Mouse (Mus musculus): ENCODE measurements around the gene Lat2. TPM values are rescaled to one million over a fixed set of nuclear protein-coding genes. Genes with fewer than 3 reads are reported as not detected.
"Not testable (repeated sequence)": the region's sequence is repeated elsewhere in the genome, so short reads cannot be mapped to it uniquely, and the experiment has no call there.

The Lat2 gene
- polyA plus RNA-seq (2012; fragmentation: generic; extraction: Trizol), result 0.61 TPM
- long read RNA-seq, experiment 1, partial matches to known transcripts, result 0 of 2 reads
- long read RNA-seq, experiment 1, other reads (novel, unspliced or antisense), result 2 of 2 reads
- long read RNA-seq, experiment 2, partial matches to known transcripts, result 0 of 1 reads
- long read RNA-seq, experiment 2, other reads (novel, unspliced or antisense), result 0 of 1 reads

GRCm38 (mm10) chr5:134614802-134615201 is at the start of gene Lat2:
Gene Lat2 (minus strand): TSS chr5:134615025.
- Histone ChIP-seq H3ac (ENCODE audit: control insufficient read depth, insufficient read length, low read depth) (no peak within 1 kb of the TSS), H3K4me3 (ENCODE audit: insufficient read depth, poor library complexity, severe bottlenecking) (no peak within 1 kb of the TSS), H3K36me3 (ENCODE audit: control insufficient read depth, insufficient read depth) (peaks cover 13% of the 10 kb centered on the region), H3K79me3 (ENCODE audit: low read depth) (no peaks in the 10 kb centered on the region), H3K79me2 (ENCODE audit: control insufficient read depth, insufficient read depth) (no peaks in the 10 kb centered on the region), H3K27me3 (ENCODE audit: control insufficient read depth, insufficient read depth, insufficient read length) (no peaks in the 10 kb centered on the region)
- TF ChIP-seq MYOD1 (IDR thresholded peaks at IDR 0.05; ENCODE audit: control insufficient read depth, insufficient read length, low read depth), result peak; percentile 38
- TF ChIP-seq FOSL1 (IDR thresholded peaks at IDR 0.05; ENCODE audit: insufficient read depth, low read length, poor library complexity, severe bottlenecking), result no peak

- no peaks in the 10 kb centered on the region for H3K79me3 ChIP-seq (ENCODE audit: low read depth)
Measured at GRCm38 (mm10) chr5:134656708-134657107, 41.9 kb upstream of the Lat2 start.

GRCm38 (mm10) chr5:134652015-134652414 is 37.2 kb upstream of the Lat2 start:
- Histone ChIP-seq H3K36me3 (ENCODE audit: control insufficient read depth, insufficient read depth) (no peaks in the 10 kb centered on the region), H3K4me3 (ENCODE audit: insufficient read depth, poor library complexity, severe bottlenecking) (no peak overlapping the region), H3K79me3 (ENCODE audit: low read depth) (no peaks in the 10 kb centered on the region), H3ac (ENCODE audit: control insufficient read depth, insufficient read length, low read depth) (no peak overlapping the region), H3K27me3 (ENCODE audit: control insufficient read depth, insufficient read depth, insufficient read length) (no peaks in the 10 kb centered on the region), H3K79me2 (ENCODE audit: control insufficient read depth, insufficient read depth) (no peaks in the 10 kb centered on the region)
- TF ChIP-seq USF1 (IDR thresholded peaks at IDR 0.05; ENCODE audit: low read depth) (no peak), FOSL1 (IDR thresholded peaks at IDR 0.05; ENCODE audit: insufficient read depth, low read length, poor library complexity, severe bottlenecking) (no peak)

More at GRCm38 (mm10) chr5:134656708-134657107, 41.9 kb upstream of the Lat2 start:
- peaks cover 5% of the 10 kb centered on the region for H3K36me3 ChIP-seq (ENCODE audit: control insufficient read depth, insufficient read depth)
- H3K79me2 ChIP-seq (ENCODE audit: control insufficient read depth, insufficient read depth), result no peaks in the 10 kb centered on the region
- TF ChIP-seq USF1 (IDR thresholded peaks at IDR 0.05; ENCODE audit: low read depth) (no peak), CTCF (IDR thresholded peaks at IDR 0.05; ENCODE audit: control insufficient read depth, insufficient read depth, insufficient read length) (no peak), MYOG (IDR thresholded peaks at IDR 0.05; ENCODE audit: control insufficient read depth, extremely low read depth, insufficient read length) (no peak), CEBPB (IDR thresholded peaks at IDR 0.05; ENCODE audit: low read depth) (no peak), MAX (IDR thresholded peaks at IDR 0.05) (no peak), MYOD1 (IDR thresholded peaks at IDR 0.05; ENCODE audit: control insufficient read depth, insufficient read length, low read depth) (no peak), FOSL1 (IDR thresholded peaks at IDR 0.05; ENCODE audit: insufficient read depth, low read length, poor library complexity, severe bottlenecking) (no peak)
- H3K27me3 ChIP-seq (ENCODE audit: control insufficient read depth, insufficient read depth, insufficient read length), result no peaks in the 10 kb centered on the region
- no peak overlapping the region for H3ac ChIP-seq (ENCODE audit: control insufficient read depth, insufficient read length, low read depth)
- no peak overlapping the region for H3K4me3 ChIP-seq (ENCODE audit: insufficient read depth, poor library complexity, severe bottlenecking)

DNA sequence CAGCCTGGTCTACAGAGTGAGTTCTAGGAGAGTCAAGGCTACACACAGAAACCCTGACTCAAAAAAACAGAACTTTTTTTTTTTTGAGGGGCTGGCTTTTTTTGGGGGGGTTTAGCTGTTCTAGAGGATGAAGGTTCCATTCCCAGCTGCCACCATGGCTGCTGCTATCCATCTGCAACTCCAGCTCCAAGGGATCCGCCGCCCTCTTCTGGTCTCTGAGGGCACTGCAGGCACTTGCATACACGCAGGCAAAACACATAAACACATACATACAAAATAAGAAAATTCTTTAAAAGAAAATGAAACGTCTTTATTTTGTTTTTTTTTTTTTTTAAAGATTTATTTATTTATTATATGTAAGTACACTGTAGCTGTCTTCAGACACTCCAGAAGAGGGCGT is 36.1 kb upstream of the Lat2 start:
- Histone ChIP-seq H3K4me3 (ENCODE audit: insufficient read depth, poor library complexity, severe bottlenecking) (no peak overlapping the region), H3K36me3 (ENCODE audit: control insufficient read depth, insufficient read depth) (no peaks in the 10 kb centered on the region), H3K79me3 (ENCODE audit: low read depth) (no peaks in the 10 kb centered on the region), H3ac (ENCODE audit: control insufficient read depth, insufficient read length, low read depth) (no peak overlapping the region), H3K79me2 (ENCODE audit: control insufficient read depth, insufficient read depth) (no peaks in the 10 kb centered on the region), H3K27me3 (ENCODE audit: control insufficient read depth, insufficient read depth, insufficient read length) (no peaks in the 10 kb centered on the region)
- TF ChIP-seq MYOD1 (IDR thresholded peaks at IDR 0.05; ENCODE audit: control insufficient read depth, insufficient read length, low read depth) (no peak), MYOG (IDR thresholded peaks at IDR 0.05; ENCODE audit: control insufficient read depth, extremely low read depth, insufficient read length) (no peak), MAX (IDR thresholded peaks at IDR 0.05) (no peak), CTCF (IDR thresholded peaks at IDR 0.05; ENCODE audit: control insufficient read depth, insufficient read depth, insufficient read length) (peak; percentile 64)

- not testable (repeated sequence) for H3K79me2 ChIP-seq (ENCODE audit: control insufficient read depth, insufficient read depth); H3K27me3 ChIP-seq (ENCODE audit: control insufficient read depth, insufficient read depth, insufficient read length); H3K4me3 ChIP-seq (ENCODE audit: insufficient read depth, poor library complexity, severe bottlenecking); H3K36me3 ChIP-seq (ENCODE audit: control insufficient read depth, insufficient read depth); H3K79me3 ChIP-seq (ENCODE audit: low read depth); H3ac ChIP-seq (ENCODE audit: control insufficient read depth, insufficient read length, low read depth)
Measured at GRCm38 (mm10) chr5:134648976-134649375, 34.2 kb upstream of the Lat2 start.

DNA sequence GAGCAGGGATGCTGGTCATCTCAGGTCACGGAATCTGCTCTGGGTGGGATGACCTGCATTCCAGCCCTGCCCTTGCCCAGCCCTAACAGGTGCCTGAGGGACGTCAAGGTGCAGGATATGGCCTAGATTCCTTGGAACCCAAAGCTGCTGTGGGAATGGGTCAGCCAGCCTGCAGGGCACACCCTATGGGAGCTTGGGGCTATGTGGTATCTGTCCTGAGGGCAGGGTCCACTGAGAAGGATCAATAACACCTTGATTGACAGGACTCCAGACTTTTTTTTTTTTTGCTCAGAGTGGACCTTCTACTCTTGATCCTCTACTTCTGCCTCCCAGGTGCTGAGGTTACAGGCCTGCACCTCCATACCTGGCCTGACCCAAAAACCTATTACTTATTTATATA is 32.6 kb upstream of the Lat2 start:
- Histone ChIP-seq H3ac (ENCODE audit: control insufficient read depth, insufficient read length, low read depth) (no peak overlapping the region), H3K79me3 (ENCODE audit: low read depth) (no peaks in the 10 kb centered on the region), H3K4me3 (ENCODE audit: insufficient read depth, poor library complexity, severe bottlenecking) (no peak overlapping the region), H3K36me3 (ENCODE audit: control insufficient read depth, insufficient read depth) (no peaks in the 10 kb centered on the region), H3K79me2 (ENCODE audit: control insufficient read depth, insufficient read depth) (no peaks in the 10 kb centered on the region), H3K27me3 (ENCODE audit: control insufficient read depth, insufficient read depth, insufficient read length) (no peaks in the 10 kb centered on the region)
- no peak for TF ChIP-seq CTCF (IDR thresholded peaks at IDR 0.05; ENCODE audit: control insufficient read depth, insufficient read depth, insufficient read length)
- no peak for TF ChIP-seq MYOG (IDR thresholded peaks at IDR 0.05; ENCODE audit: control insufficient read depth, extremely low read depth, insufficient read length)
- no peak for TF ChIP-seq FOSL1 (IDR thresholded peaks at IDR 0.05; ENCODE audit: insufficient read depth, low read length, poor library complexity, severe bottlenecking)
- no peak for TF ChIP-seq CEBPB (IDR thresholded peaks at IDR 0.05; ENCODE audit: low read depth)
- no peak for TF ChIP-seq USF1 (IDR thresholded peaks at IDR 0.05; ENCODE audit: low read depth)
- no peak for TF ChIP-seq MYOD1 (IDR thresholded peaks at IDR 0.05; ENCODE audit: control insufficient read depth, insufficient read length, low read depth)
- TF ChIP-seq MAX (IDR thresholded peaks at IDR 0.05), result no peak
